Mouse (Mus musculus) frontal cortex, adult 2 months (tissue): ENCODE data around the gene Myo1d. TPM values are rescaled to one million over a fixed set of nuclear protein-coding genes. Genes with fewer than 3 reads are reported as not detected.

Experiments
- DNase-seq, 2 experiments: peaks; one replicate each; pipeline ENCODE4 v3.0.0; 2022; ENCODE audit warnings: low spot score in 1 of 2; ENCODE audit errors: extremely low spot score in 1 of 2
- polyA plus RNA-seq: library from polyadenylated mRNA; depleted of rRNA; stranded (reverse); fragments of >200 nt; gene quantifications from 2 replicates; pipeline ENCODE4 v1.2.3, GENCODE M21; 2012

Gene Myo1d
- polyA plus RNA-seq, 1 experiment: 6.2 TPM

GRCm38 (mm10) chr11:80560770-80561169 lies 219.1 kb downstream of the Myo1d start:
- no peak for DNase-seq

- peak; percentile 53 to 68 for DNase-seq
These were observed 224.4 kb downstream of the Myo1d start for GRCm38 (mm10) chr11:80555416-80555815.

GRCm38 (mm10) chr11:80553046-80553445 lies 226.8 kb downstream of the Myo1d start:
- no peak for DNase-seq

GRCm38 (mm10) chr11:80551634-80552033 lies 228.2 kb downstream of the Myo1d start:
- DNase-seq: peak in 1 of 2 experiments; percentile 57

- DNase-seq: no peak
These were observed 229.6 kb downstream of the Myo1d start for GRCm38 (mm10) chr11:80550264-80550663.

GRCm38 (mm10) chr11:80549854-80550253 lies 230.0 kb downstream of the Myo1d start:
- no peak for DNase-seq

GRCm38 (mm10) chr11:80546233-80546632 lies 233.6 kb downstream of the Myo1d start:
- DNase-seq: no peak

- no peak for DNase-seq
These were observed 240.8 kb downstream of the Myo1d start for GRCm38 (mm10) chr11:80539056-80539455.

- DNase-seq: no peak
These were observed 246.9 kb downstream of the Myo1d start for GRCm38 (mm10) chr11:80532966-80533365.

GRCm38 (mm10) chr11:80529149-80529548 lies 250.7 kb downstream of the Myo1d start:
- no peak for DNase-seq

GRCm38 (mm10) chr11:80527697-80528096 lies 252.1 kb downstream of the Myo1d start:
- no peak for DNase-seq

GRCm38 (mm10) chr11:80524213-80524612 lies 255.6 kb downstream of the Myo1d start:
- DNase-seq: no peak

GRCm38 (mm10) chr11:80523410-80523809 lies 256.4 kb downstream of the Myo1d start:
- no peak for DNase-seq

- no peak for DNase-seq
These were observed 257.0 kb downstream of the Myo1d start for GRCm38 (mm10) chr11:80522852-80523251.

- DNase-seq: no peak
These were observed 258.7 kb downstream of the Myo1d start for GRCm38 (mm10) chr11:80521148-80521547.

- peak; percentile 84 to 87 for DNase-seq
These were observed 261.1 kb downstream of the Myo1d start for GRCm38 (mm10) chr11:80518421-80519367.

- peak in 1 of 2 experiments; percentile 28 for DNase-seq
These were observed 263.9 kb downstream of the Myo1d start for GRCm38 (mm10) chr11:80515895-80516294.

- no peak for DNase-seq
These were observed 264.5 kb downstream of the Myo1d start for GRCm38 (mm10) chr11:80515346-80515745.

GRCm38 (mm10) chr11:80513796-80514195 lies 266.0 kb downstream of the Myo1d start:
- no peak for DNase-seq

GRCm38 (mm10) chr11:80512313-80513056 lies 267.3 kb downstream of the Myo1d start:
- DNase-seq: no peak

GRCm38 (mm10) chr11:80510124-80510523 lies 269.7 kb downstream of the Myo1d start:
- DNase-seq: no peak

- DNase-seq: peak in 1 of 2 experiments; percentile 28
These were observed 270.7 kb downstream of the Myo1d start for GRCm38 (mm10) chr11:80509176-80509506.
